Mouse (Mus musculus) midbrain, embryonic 16.5 days (tissue): ENCODE data around the gene U90926. TPM values are rescaled to one million over a fixed set of nuclear protein-coding genes. Genes with fewer than 3 reads are reported as not detected.

ENCODE experiments used
- ATAC-seq: fragments of 200-750 bp; cut with Nextera tagmentation; 2 replicates; pipeline ENCODE4 v1.8.0; 2017; ENCODE audit warnings: moderate TSS enrichment
- H3K27ac ChIP-seq: fragments of 300-500 bp; sonication (generic); 2 replicates; pipeline ENCODE4 v1.5.1; 2014; ENCODE audit warnings: mild to moderate bottlenecking, low read length, mixed read lengths
- H3K27me3 ChIP-seq: fragments of 300-500 bp; sonication (generic); 2 replicates; pipeline ENCODE4 v1.6.1; 2014; ENCODE audit warnings: low read depth, low read length, mixed read lengths; ENCODE audit not compliant: control insufficient read depth, insufficient read depth
- H3K36me3 ChIP-seq: fragments of 300-500 bp; sonication (generic); 2 replicates; pipeline ENCODE4 v1.6.1; 2014; ENCODE audit warnings: mild to moderate bottlenecking, low read length, moderate library complexity, mixed read lengths; ENCODE audit not compliant: control insufficient read depth, insufficient read depth
- H3K4me1 ChIP-seq: fragments of 300-500 bp; sonication (generic); 2 replicates; pipeline ENCODE4 v1.6.1; 2014; ENCODE audit warnings: mild to moderate bottlenecking, low read length, mixed read lengths; ENCODE audit not compliant: control insufficient read depth, insufficient read depth
- H3K4me2 ChIP-seq: fragments of 300-500 bp; sonication (generic); 2 replicates; pipeline ENCODE4 v1.6.1; 2014; ENCODE audit warnings: mild to moderate bottlenecking, low read length, mixed read lengths
- H3K4me3 ChIP-seq: fragments of 300-500 bp; sonication (generic); 2 replicates; pipeline ENCODE4 v1.5.1; 2014; ENCODE audit warnings: low read depth, mild to moderate bottlenecking, low read length, moderate library complexity, mixed read lengths
- H3K9ac ChIP-seq: fragments of 300-500 bp; sonication (generic); 2 replicates; pipeline ENCODE4 v1.6.1; 2014; ENCODE audit warnings: low read depth, low read length, mixed read lengths
- H3K9me3 ChIP-seq: fragments of 300-500 bp; sonication (generic); replicated peaks from 2 replicates; pipeline ENCODE4 v1.6.1; 2014; ENCODE audit warnings: mild to moderate bottlenecking, low read length, mixed read lengths; ENCODE audit not compliant: control insufficient read depth, poor library complexity, severe bottlenecking
- whole genome bisulfite sequencing: fragments of 180-500 bp; shearing (Covaris S2); extraction: QIAGEN DNeasy Blood & Tissue Kit; methylation state at CpG from one replicate; pipeline ENCODE4 v1.1.7; 2014; 5-methylcytosine and 5-hydroxymethylcytosine counted together
- polyA plus RNA-seq: library from polyadenylated mRNA; unstranded; fragments of >200 nt; fragmentation: Nextera tagmentation; extraction: Ambion mirVana; gene quantifications from 2 replicates; pipeline ENCODE4 v1.2.1, GENCODE M21; 2015

Gene U90926
- polyA plus RNA-seq, 1 experiment from 2014 or later = not detected

GRCm38 (mm10) chr5:92227782-92228181 is 12.6 kb upstream of the U90926 start:
- Histone ChIP-seq H3K36me3 (no peaks in the 10 kb centered on the region), H3K9ac (no peak overlapping the region), H3K27me3 (no peaks in the 10 kb centered on the region), H3K9me3 (no peaks in the 10 kb centered on the region), H3K4me2 (no peak overlapping the region), H3K27ac (no peak overlapping the region), H3K4me3 (no peak overlapping the region), H3K4me1 (no peaks in the 10 kb centered on the region)
- WGBS = 89% methylated on average over 7 of the region's 7 CpGs
- ATAC-seq = no peak

GRCm38 (mm10) chr5:92220287-92220902 is 5.2 kb upstream of the U90926 start:
- Histone ChIP-seq H3K27me3 (no peaks in the 10 kb centered on the region), H3K9ac (no peak overlapping the region), H3K4me3 (no peak overlapping the region), H3K4me1 (peaks cover 7% of the 10 kb centered on the region; the same call in 1 of the 2 replicates), H3K36me3 (no peaks in the 10 kb centered on the region), H3K9me3 (no peaks in the 10 kb centered on the region), H3K4me2 (no peak overlapping the region), H3K27ac (no peak overlapping the region)
- no peak for ATAC-seq
- 94% methylated on average over 8 of the region's 8 CpGs for WGBS

- 67% methylated on average over 6 of the region's 6 CpGs for WGBS
- H3K27me3 ChIP-seq = no peaks in the 10 kb centered on the region
- H3K4me3 ChIP-seq = no peak overlapping the region
- peak; percentile 61; the same call in 1 of the 2 replicates for ATAC-seq
- peaks cover 7% of the 10 kb centered on the region; the same call in 1 of the 2 replicates for H3K4me1 ChIP-seq
- H3K9ac ChIP-seq = no peak overlapping the region
- no peaks in the 10 kb centered on the region for H3K9me3 ChIP-seq
- H3K27ac ChIP-seq = peak overlapping the region; percentile 69; the same call in 1 of the 2 replicates
- no peak overlapping the region for H3K4me2 ChIP-seq
- H3K36me3 ChIP-seq = no peaks in the 10 kb centered on the region
Observed at GRCm38 (mm10) chr5:92219826-92220225, 4.6 kb upstream of the U90926 start.

- no peaks in the 10 kb centered on the region for H3K36me3 ChIP-seq
- H3K4me2 ChIP-seq = peak overlapping the region; percentile 26; the same call in 1 of the 2 replicates
- H3K9me3 ChIP-seq = no peaks in the 10 kb centered on the region
- ATAC-seq = peak; percentile 96
- 15% methylated on average over 17 of the region's 17 CpGs for WGBS
- no peak overlapping the region for H3K4me3 ChIP-seq
- peaks cover 7% of the 10 kb centered on the region; the same call in 1 of the 2 replicates for H3K4me1 ChIP-seq
- H3K9ac ChIP-seq = 0 out of 2 replicates have a peak overlapping the region, but pooled peaks have one; percentile 13
- peak overlapping the region; percentile 69 for H3K27ac ChIP-seq
- no peaks in the 10 kb centered on the region for H3K27me3 ChIP-seq
Observed at GRCm38 (mm10) chr5:92218915-92219793, 3.9 kb upstream of the U90926 start.

GRCm38 (mm10) chr5:92212231-92212630 is 3.0 kb downstream of the U90926 start:
- Histone ChIP-seq H3K27me3 (no peaks in the 10 kb centered on the region), H3K27ac (no peak overlapping the region), H3K4me2 (no peak overlapping the region), H3K36me3 (no peaks in the 10 kb centered on the region), H3K4me3 (no peak overlapping the region), H3K9ac (no peak overlapping the region), H3K4me1 (no peaks in the 10 kb centered on the region), H3K9me3 (no peaks in the 10 kb centered on the region)
- 95% methylated on average over 4 of the region's 4 CpGs for WGBS
- ATAC-seq = no peak

- H3K9ac ChIP-seq = no peak overlapping the region
- no peak overlapping the region for H3K4me2 ChIP-seq
- H3K9me3 ChIP-seq = no peaks in the 10 kb centered on the region
- no peak overlapping the region for H3K4me3 ChIP-seq
- H3K27me3 ChIP-seq = no peaks in the 10 kb centered on the region
- WGBS = 81% methylated on average over 8 of the region's 8 CpGs
- peaks cover 5% of the 10 kb centered on the region for H3K36me3 ChIP-seq
- no peak for ATAC-seq
- no peak overlapping the region for H3K27ac ChIP-seq
- no peaks in the 10 kb centered on the region for H3K4me1 ChIP-seq
Observed at GRCm38 (mm10) chr5:92210205-92210604, 5.0 kb downstream of the U90926 start.

GRCm38 (mm10) chr5:92206121-92206520 is 9.1 kb downstream of the U90926 start:
- 92% methylated on average over 6 of the region's 6 CpGs for WGBS
- no peak overlapping the region for H3K4me2 ChIP-seq
- no peak for ATAC-seq

GRCm38 (mm10) chr5:92205706-92206105 is 9.5 kb downstream of the U90926 start:
- 95% methylated on average over 5 of the region's 5 CpGs for WGBS
- no peak overlapping the region for H3K4me2 ChIP-seq
- no peak overlapping the region for H3K27ac ChIP-seq
- H3K27me3 ChIP-seq = no peaks in the 10 kb centered on the region
- ATAC-seq = no peak
- H3K4me1 ChIP-seq = no peaks in the 10 kb centered on the region
- H3K36me3 ChIP-seq = peaks cover 29% of the 10 kb centered on the region
- H3K9ac ChIP-seq = no peak overlapping the region
- no peak overlapping the region for H3K4me3 ChIP-seq
- no peaks in the 10 kb centered on the region for H3K9me3 ChIP-seq

More at GRCm38 (mm10) chr5:92206121-92206520, 9.1 kb downstream of the U90926 start:
- H3K27ac ChIP-seq = no peak overlapping the region
- no peaks in the 10 kb centered on the region for H3K4me1 ChIP-seq
- no peaks in the 10 kb centered on the region for H3K9me3 ChIP-seq
- H3K4me3 ChIP-seq = no peak overlapping the region
- H3K9ac ChIP-seq = no peak overlapping the region
- peaks cover 28% of the 10 kb centered on the region for H3K36me3 ChIP-seq
- no peaks in the 10 kb centered on the region for H3K27me3 ChIP-seq

GRCm38 (mm10) chr5:92205184-92205583 is 10.0 kb downstream of the U90926 start:
- no peak overlapping the region for H3K4me3 ChIP-seq
- no peak overlapping the region for H3K4me2 ChIP-seq
- no peak overlapping the region for H3K27ac ChIP-seq
- no peak overlapping the region for H3K9ac ChIP-seq
- no peaks in the 10 kb centered on the region for H3K27me3 ChIP-seq
- no peaks in the 10 kb centered on the region for H3K9me3 ChIP-seq
- peaks cover 33% of the 10 kb centered on the region for H3K36me3 ChIP-seq
- 96% methylated on average over 7 of the region's 7 CpGs for WGBS
- H3K4me1 ChIP-seq = no peaks in the 10 kb centered on the region
- no peak for ATAC-seq
